Mouse (Mus musculus): Measurements from ENCODE around the gene Med9. TPM values are rescaled to one million over a fixed set of nuclear protein-coding genes. Genes with fewer than 3 reads are reported as not detected.

The Med9 gene
- 10 to 100 TPM; 17.1 to 18.1 TPM for total RNA-seq (2021)
- long read RNA-seq, experiment 1, transcript Med9-201 (2 exons, 1,920 nt): major isoform, 30 of 33 reads
- long read RNA-seq, experiment 1, partial matches to known transcripts: 0 of 33 reads
- long read RNA-seq, experiment 1, other reads (novel, unspliced or antisense): 3 of 33 reads
- long read RNA-seq, experiment 2, transcript Med9-201 (2 exons, 1,920 nt): major isoform, 32 of 33 reads
- long read RNA-seq, experiment 2, partial matches to known transcripts: 0 of 33 reads
- long read RNA-seq, experiment 2, other reads (novel, unspliced or antisense): 1 of 33 reads

DNA sequence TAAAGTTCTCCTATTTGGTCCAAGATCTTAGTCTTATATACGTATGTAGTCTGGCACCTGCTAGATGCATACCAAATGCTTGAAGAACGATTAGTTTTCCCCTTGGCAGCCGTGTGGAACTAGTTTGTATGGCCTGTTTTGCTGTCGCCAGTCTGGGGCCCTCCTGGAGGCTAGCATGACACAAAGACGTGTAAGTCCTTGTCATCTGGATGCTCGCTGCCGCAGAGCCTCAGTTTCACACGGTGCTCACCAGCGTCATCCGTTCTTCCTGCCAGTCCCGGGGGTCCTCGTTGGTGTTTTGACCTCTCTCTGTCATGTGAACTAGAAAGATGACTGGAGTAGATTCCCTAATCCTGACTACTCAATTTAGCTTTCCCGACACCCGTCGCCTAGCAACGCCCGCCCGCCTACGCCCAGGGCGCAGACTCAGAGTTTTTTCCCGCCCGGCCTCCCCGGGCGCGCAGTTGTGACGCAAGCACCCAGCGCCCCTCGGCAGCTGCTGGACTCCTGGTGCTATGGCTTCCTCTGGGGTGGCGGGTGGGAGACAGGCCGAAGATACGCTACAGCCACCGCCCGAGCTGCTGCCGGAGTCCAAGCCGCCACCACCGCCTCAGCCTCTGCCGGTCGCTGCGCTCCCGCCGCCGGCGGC is at the start of gene Med9:
TSS of gene Med9 (plus strand) at position 455 of the 649 bp plus-strand sequence.
- DNase-seq: peak; percentile 96

- DNase-seq: no peak
These were observed 48.0 kb upstream of the Med9 start for GRCm38 (mm10) chr11:59899711-59900685.

DNA sequence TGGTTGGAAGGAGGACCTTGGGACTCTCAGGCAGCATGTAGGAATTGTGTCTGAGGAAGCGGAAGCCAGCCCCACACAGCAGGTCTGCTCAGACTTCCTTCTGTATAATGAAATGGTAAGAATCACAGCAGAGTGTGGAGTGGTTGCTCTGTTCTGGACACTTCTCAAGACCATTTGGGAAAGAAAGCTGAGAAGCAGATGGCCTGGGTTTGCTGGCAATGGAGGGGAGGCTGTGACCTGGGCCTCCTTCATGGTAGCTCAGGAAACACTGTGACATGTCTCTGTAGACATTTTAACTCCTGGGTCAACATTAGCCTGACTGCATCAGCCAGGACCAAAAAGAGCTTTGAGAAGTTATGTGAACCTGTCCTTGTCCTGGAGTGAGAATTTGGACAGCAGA is 47.0 kb upstream of the Med9 start:
- no peak for DNase-seq

DNA sequence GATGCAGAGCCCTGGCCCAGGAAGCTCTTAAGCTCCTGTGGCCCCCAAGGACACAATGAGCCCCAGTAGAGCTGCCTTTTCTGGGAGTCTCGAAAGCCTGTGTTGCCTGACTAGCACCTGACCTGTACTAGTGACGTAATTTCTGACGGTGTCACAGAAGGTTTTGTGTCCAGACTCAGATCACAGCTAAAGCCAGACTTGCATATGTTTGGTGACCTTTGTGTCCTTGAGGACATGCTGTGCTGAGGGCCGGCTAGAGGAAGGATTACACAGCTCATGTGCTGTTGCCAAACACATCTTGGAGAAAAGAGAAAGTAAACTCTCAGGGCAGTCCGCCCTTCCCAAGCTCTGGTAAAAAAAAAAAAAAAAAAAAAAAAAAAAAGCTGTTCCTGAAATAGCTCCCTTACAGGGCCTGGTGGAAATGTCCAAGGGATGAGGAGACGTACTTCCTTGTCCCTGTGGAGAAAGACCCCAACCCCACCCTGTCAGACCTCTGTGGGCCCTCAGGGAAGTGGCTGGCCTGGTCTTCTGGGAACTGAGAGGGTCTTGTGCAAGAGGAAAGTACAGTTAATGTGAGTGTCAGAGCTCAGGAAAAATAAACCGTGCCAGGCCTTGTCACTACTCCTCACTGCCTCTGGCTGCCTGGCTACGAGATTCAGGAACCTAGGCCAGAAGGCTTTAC is 45.8 kb upstream of the Med9 start:
- no peak for DNase-seq

DNA sequence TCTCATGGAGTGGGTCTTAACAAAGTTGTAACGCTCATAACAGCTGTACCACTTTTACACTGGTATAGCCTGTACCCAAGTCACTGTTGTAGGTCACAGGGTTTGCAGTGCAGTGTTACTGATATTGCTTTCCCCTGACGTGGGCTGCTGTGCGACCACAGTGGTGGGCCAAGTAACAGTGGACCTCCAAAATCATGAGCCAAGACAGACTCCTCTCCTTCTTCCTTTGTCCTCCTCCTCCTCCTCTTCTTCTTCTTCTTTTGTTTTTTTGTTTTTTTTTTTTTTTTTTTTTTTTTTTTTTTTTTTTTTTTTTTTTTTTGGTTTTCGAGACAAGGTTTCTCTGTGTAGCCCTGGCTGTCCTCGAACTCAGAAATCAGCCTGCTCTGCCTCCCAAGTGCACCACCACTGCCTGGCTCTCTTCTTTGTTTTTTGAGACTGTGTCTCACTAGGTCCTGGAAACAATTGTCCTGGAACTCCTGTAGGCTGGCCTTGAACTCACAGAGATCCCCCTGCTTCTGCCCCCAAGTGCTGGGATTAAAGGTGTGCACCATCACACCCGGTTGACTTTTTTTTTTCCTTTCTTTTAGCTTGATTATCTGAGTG is 41.4 kb upstream of the Med9 start:
- no peak for DNase-seq

DNA sequence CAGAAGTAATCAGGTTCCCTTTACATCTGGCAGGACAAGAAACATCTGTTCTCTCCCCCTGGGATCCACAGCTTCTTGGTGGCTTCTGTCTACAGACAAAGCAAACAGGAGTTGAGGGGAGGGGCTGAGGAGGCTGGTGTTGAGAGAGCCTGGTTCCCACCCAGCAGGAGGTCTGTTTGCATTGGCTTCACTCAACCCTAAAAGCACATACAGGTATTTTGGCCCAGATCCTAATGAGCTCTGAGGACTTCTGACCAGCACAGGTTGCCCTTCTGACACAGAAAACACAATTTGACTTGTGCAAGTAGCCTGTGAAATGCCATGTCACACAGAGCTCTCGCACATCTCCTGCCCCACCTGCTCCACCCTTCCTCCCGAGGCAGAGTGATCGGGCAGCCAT is 39.6 kb upstream of the Med9 start:
- DNase-seq: no peak

DNA sequence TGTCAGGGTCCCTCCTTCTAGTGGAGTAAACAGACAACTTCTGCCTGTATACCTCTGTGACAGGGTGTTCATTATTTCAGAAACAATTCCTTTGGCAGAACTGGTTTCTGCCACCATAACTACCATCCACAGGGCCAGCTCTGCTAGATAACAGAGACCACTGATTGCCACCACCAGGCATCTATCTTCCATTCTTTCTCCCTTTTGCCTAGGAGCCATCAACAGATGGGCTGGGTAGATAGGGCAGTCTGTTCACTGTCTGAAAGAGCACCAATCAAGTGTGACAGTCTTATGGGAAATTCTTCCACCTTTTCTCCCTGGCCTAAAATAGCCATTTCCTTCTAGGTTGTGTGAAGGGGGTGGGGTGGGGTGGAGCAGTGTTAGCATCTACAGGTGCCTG is 37.4 kb upstream of the Med9 start:
- DNase-seq: no peak

DNA sequence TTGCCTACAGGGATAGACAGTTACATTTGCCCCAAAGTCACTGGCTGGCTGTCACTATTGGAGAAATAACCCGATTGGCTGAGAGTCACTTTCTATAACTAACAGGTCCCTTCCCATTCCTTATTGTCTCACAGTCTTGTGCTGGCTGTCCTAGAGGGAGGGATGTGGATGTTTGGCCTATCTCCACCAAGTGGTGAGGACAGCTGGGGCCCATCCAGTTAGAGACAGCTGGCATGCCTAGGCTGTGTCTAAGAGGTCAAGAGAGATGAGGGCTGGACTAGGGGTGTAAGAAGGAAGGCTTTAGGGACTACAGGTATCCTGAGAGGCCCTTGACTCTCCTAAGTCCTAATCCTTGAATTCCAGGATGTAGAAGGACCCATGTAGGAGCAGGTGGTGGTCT is 36.5 kb upstream of the Med9 start:
- no peak for DNase-seq

DNA sequence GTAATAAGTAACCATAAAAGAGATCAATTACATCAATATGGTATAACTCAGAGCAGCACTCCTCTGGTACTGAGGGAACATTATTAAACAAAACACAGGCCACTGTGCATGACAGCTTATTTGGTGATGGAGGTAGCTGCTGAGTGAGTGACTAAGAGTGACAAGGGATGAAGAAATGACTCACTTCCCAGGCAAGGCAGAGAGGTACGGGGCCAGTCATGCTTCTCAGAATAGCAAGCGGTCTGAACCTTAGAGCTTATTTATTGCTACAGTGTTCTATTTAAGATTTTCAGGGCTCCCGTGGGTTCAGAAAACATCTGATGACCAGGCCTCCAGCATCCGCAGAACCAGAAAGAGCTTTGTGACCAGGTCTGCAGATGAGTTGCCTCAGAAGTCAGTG is 34.3 kb upstream of the Med9 start:
- no peak for DNase-seq

- DNase-seq: no peak
These were observed 30.0 kb upstream of the Med9 start for GRCm38 (mm10) chr11:59918014-59918413.

GRCm38 (mm10) chr11:59919401-59919800 is 28.6 kb upstream of the Med9 start:
- DNase-seq: no peak

DNA sequence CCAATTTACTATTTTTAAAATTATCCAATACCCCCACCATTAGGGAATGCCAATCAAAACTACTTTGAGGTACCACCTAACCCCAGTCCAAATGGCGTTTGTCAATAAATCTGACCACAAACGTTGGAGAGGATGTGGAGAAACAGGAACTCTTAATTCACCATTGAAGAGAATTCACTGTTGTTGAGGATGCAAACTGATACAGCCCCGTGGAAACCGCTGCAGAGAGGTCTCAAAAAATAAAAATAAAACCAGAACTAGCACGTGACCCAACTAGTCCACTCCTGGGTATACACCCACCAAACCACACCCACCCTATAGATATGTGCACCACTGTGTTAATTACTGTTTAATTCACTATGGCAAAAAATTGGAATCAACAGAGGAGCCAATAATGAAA is 27.7 kb upstream of the Med9 start:
- no peak for DNase-seq

GRCm38 (mm10) chr11:59921265-59921664 is 26.7 kb upstream of the Med9 start:
- DNase-seq: no peak

GRCm38 (mm10) chr11:59930031-59930430 is 18.0 kb upstream of the Med9 start:
- no peak for DNase-seq

- no peak for DNase-seq
These were observed 15.3 kb upstream of the Med9 start for GRCm38 (mm10) chr11:59932560-59933337.

DNA sequence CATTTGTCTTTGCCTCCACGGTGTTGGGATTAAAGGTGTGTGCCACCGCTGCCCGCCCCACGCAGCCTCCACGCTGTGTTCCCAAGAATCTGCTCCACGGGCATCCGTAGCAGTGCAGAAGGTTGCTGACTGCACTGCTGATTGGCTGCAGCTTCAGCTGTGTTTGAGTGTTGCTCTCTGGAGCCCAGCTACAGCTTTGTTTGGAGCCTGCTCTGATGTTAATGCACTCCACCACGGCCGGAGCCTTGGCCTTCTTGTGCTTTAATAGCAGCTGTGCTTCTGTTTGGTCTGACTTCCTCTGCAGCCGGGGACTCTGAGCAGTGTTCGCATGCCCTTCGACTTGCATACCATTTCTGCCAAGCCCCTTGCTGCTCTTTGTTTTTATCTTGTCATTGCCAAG is 14.1 kb upstream of the Med9 start:
- DNase-seq: no peak

DNA sequence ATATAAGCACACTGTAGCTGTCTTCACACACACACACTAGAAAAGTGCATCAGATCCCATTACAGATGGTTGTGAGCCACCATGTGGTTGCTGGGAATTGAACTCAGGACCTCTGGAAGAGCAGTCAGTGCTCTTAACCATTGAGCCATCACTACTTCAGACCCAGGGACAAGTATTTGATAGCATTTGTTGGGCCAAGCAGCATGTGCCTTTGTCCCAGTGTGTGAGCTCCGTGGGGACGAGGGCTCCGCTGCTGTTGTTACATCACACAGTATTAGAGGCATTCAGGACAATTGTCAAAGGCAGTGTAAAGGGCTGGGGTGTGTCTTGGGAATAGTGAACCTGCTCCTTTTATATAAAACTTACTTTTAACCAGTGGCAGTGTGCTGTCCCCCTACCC is 11.0 kb upstream of the Med9 start:
- no peak for DNase-seq

DNA sequence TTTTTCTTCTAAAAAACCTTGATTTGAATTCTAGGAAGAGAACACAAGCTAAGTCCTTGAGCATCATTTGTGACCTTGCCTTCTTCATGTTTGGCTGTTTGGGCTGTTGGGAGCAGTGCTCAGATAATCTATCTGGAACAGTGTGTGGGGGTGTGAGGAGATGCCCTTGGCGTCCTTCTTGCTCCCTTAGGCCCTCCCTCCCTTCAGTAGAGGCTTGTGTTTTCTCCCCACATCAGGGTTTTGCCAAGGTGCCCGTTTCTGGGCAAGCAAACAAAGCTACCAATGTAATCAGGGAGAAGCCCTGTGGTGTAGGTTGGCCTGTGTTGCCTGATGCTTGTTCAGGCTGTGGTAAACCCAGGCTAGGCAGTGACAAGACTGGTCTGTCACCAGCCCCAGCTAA is 10.4 kb upstream of the Med9 start:
- DNase-seq: no peak

GRCm38 (mm10) chr11:59939821-59940220 is 8.2 kb upstream of the Med9 start:
- DNase-seq: no peak

DNA sequence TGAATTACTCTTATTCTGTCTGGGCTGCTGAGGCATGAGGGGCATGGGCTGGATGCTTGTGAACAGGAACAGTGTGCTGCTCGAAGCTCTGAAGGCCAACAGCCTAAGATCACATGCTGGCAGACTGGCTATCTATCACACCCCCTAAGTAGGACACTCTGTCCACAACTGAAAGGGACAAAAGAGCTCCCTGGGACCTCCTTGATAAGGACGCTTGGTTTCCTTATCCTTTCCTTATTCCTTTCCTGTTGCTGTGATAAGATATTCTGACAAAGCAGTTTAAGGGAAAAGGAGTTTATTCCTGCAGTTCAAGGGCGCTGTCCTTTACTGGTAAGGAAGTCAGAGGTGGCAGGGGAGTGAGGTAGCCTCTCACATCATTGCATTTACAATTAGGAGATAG is 7.4 kb upstream of the Med9 start:
- DNase-seq: no peak

DNA sequence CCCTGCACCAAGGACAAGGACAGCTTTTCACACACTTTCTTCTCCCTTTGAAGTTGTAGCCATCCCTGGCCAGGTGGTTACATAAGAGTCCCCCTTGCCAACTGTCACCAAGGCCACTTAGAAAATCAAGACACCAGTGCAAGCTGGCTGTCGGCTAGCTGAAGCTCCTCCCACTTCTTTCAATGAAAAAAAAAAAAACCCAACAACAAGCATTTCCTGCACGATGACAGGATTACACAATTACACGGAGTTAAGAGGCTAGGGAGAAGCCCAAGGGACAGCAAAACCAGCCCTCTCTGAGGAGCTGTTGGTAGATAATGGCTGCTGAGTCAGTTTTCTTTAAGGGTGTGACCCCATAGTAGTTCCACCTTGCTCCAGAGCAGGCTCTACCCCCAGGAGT is 6.6 kb upstream of the Med9 start:
- DNase-seq: no peak
